Mouse (Mus musculus) embryonic facial prominence, embryonic 12.5 days (tissue): ENCODE measurements around the gene Kcnk12. TPM values are rescaled to one million over a fixed set of nuclear protein-coding genes. Genes with fewer than 3 reads are reported as not detected.

Experiments
- ATAC-seq: fragments of 200-750 bp; cut with Nextera tagmentation; 2 replicates; pipeline ENCODE4 v1.8.0; 2017; ENCODE audit not compliant: insufficient number of reproducible peaks, insufficient read depth, low FRiP score, low TSS enrichment
- H3K27ac ChIP-seq: fragments of 300-500 bp; sonication (generic); 2 replicates; pipeline ENCODE4 v1.5.1; 2016; ENCODE audit warnings: mild to moderate bottlenecking
- H3K27me3 ChIP-seq: fragments of 300-500 bp; sonication (generic); 2 replicates; pipeline ENCODE4 v1.6.1; 2016; ENCODE audit warnings: mild to moderate bottlenecking, moderate library complexity
- H3K36me3 ChIP-seq: fragments of 300-500 bp; sonication (generic); 2 replicates; pipeline ENCODE4 v1.6.1; 2016; ENCODE audit warnings: mild to moderate bottlenecking
- H3K4me1 ChIP-seq: fragments of 300-500 bp; sonication (generic); 2 replicates; pipeline ENCODE4 v1.6.1; 2016
- H3K4me2 ChIP-seq: fragments of 300-500 bp; sonication (generic); replicated peaks from 2 replicates; pipeline ENCODE4 v1.6.1; 2016; ENCODE audit warnings: mild to moderate bottlenecking, moderate library complexity
- H3K4me3 ChIP-seq: fragments of 300-500 bp; sonication (generic); 2 replicates; pipeline ENCODE4 v1.5.1; 2016; ENCODE audit warnings: mild to moderate bottlenecking
- H3K9ac ChIP-seq: fragments of 300-500 bp; sonication (generic); 2 replicates; pipeline ENCODE4 v1.6.1; 2016; ENCODE audit warnings: mild to moderate bottlenecking, moderate library complexity
- H3K9me3 ChIP-seq: fragments of 300-500 bp; sonication (generic); 2 replicates; pipeline ENCODE4 v1.6.1; 2016; ENCODE audit warnings: mild to moderate bottlenecking, moderate library complexity
- WGBS: fragments of 180-500 bp; shearing (Covaris S2); methylation state at CpG from one replicate; pipeline ENCODE4 v1.1.7; 2016; 5-methylcytosine and 5-hydroxymethylcytosine counted together
- polyA plus RNA-seq: library from polyadenylated mRNA; unstranded; fragments of >200 nt; fragmentation: Nextera tagmentation; extraction: Ambion mirVana; gene quantifications from 2 replicates; pipeline ENCODE4 v1.2.1, GENCODE M21; 2016

Kcnk12 gene
- polyA plus RNA-seq, 1 experiment from 2014 or later, result 0.45 TPM

GRCm38 (mm10) chr17:87744985-87745925 lies 52.5 kb downstream of the Kcnk12 start:
- peaks cover 63% of the 10 kb centered on the region for H3K27me3 ChIP-seq
- H3K4me2 ChIP-seq, result peak overlapping the region; percentile 99
- H3K4me3 ChIP-seq, result peak overlapping the region; percentile 59
- peak; percentile 63; the same call in 1 of the 2 replicates for ATAC-seq
- no peak overlapping the region for H3K27ac ChIP-seq
- H3K36me3 ChIP-seq, result no peaks in the 10 kb centered on the region
- H3K9ac ChIP-seq, result peak overlapping the region; percentile 54
- 13% methylated on average over 32 of the region's 32 CpGs for WGBS
- H3K9me3 ChIP-seq, result no peaks in the 10 kb centered on the region
- H3K4me1 ChIP-seq, result peaks cover 13% of the 10 kb centered on the region

- no peak overlapping the region for H3K4me2 ChIP-seq
- no peaks in the 10 kb centered on the region for H3K36me3 ChIP-seq
- peaks cover 29% of the 10 kb centered on the region for H3K27me3 ChIP-seq
- H3K4me3 ChIP-seq, result no peak overlapping the region
- no peak overlapping the region for H3K9ac ChIP-seq
- H3K27ac ChIP-seq, result no peak overlapping the region
- no peak for ATAC-seq
- H3K9me3 ChIP-seq, result no peaks in the 10 kb centered on the region
- 28% methylated on average over 1 of the region's 1 CpGs for WGBS
- H3K4me1 ChIP-seq, result 0 out of 2 replicates have a peak, but pooled peaks cover under 1% of the 10 kb centered on the region
Measured at GRCm38 (mm10) chr17:87739835-87740234, 58.0 kb downstream of the Kcnk12 start.

- no peak for ATAC-seq
- no peak overlapping the region for H3K4me2 ChIP-seq
- H3K27ac ChIP-seq, result no peak overlapping the region
- WGBS, result 80% methylated on average over 3 of the region's 3 CpGs
- no peaks in the 10 kb centered on the region for H3K4me1 ChIP-seq
- no peaks in the 10 kb centered on the region for H3K9me3 ChIP-seq
- H3K27me3 ChIP-seq, result 0 out of 2 replicates have a peak, but pooled peaks cover 9% of the 10 kb centered on the region
- H3K9ac ChIP-seq, result no peak overlapping the region
- no peak overlapping the region for H3K4me3 ChIP-seq
- no peaks in the 10 kb centered on the region for H3K36me3 ChIP-seq
Measured at GRCm38 (mm10) chr17:87737144-87737543, 60.6 kb downstream of the Kcnk12 start.

GRCm38 (mm10) chr17:87734471-87734870 lies 63.3 kb downstream of the Kcnk12 start:
- H3K27ac ChIP-seq, result no peak overlapping the region
- no peak overlapping the region for H3K4me2 ChIP-seq
- H3K27me3 ChIP-seq, result no peaks in the 10 kb centered on the region
- no peak overlapping the region for H3K9ac ChIP-seq
- no peaks in the 10 kb centered on the region for H3K4me1 ChIP-seq
- WGBS, result 89% methylated on average over 8 of the region's 8 CpGs
- no peak for ATAC-seq
- no peak overlapping the region for H3K4me3 ChIP-seq
- no peaks in the 10 kb centered on the region for H3K36me3 ChIP-seq
- no peaks in the 10 kb centered on the region for H3K9me3 ChIP-seq

- WGBS, result 74% methylated on average over 4 of the region's 4 CpGs
- no peak overlapping the region for H3K9ac ChIP-seq
- no peak overlapping the region for H3K27ac ChIP-seq
- H3K4me3 ChIP-seq, result no peak overlapping the region
- H3K4me2 ChIP-seq, result no peak overlapping the region
- H3K4me1 ChIP-seq, result no peaks in the 10 kb centered on the region
- H3K27me3 ChIP-seq, result no peaks in the 10 kb centered on the region
- no peaks in the 10 kb centered on the region for H3K36me3 ChIP-seq
- no peaks in the 10 kb centered on the region for H3K9me3 ChIP-seq
- ATAC-seq, result no peak
Measured at GRCm38 (mm10) chr17:87731962-87732361, 65.8 kb downstream of the Kcnk12 start.

GRCm38 (mm10) chr17:87726489-87727356 lies 71.1 kb downstream of the Kcnk12 start:
- no peak for ATAC-seq
- H3K27ac ChIP-seq, result no peak overlapping the region
- no peak overlapping the region for H3K9ac ChIP-seq
- H3K4me2 ChIP-seq, result no peak overlapping the region
- no peak overlapping the region for H3K4me3 ChIP-seq
- WGBS, result 94% methylated on average over 12 of the region's 12 CpGs
- no peaks in the 10 kb centered on the region for H3K4me1 ChIP-seq
- H3K9me3 ChIP-seq, result no peaks in the 10 kb centered on the region
- H3K27me3 ChIP-seq, result no peaks in the 10 kb centered on the region
- H3K36me3 ChIP-seq, result peaks cover 39% of the 10 kb centered on the region

- no peak overlapping the region for H3K4me2 ChIP-seq
- no peaks in the 10 kb centered on the region for H3K4me1 ChIP-seq
- peaks cover 55% of the 10 kb centered on the region for H3K36me3 ChIP-seq
- H3K27me3 ChIP-seq, result no peaks in the 10 kb centered on the region
- WGBS, result 90% methylated on average over 7 of the region's 7 CpGs
- no peak overlapping the region for H3K4me3 ChIP-seq
- H3K9me3 ChIP-seq, result no peaks in the 10 kb centered on the region
- H3K27ac ChIP-seq, result no peak overlapping the region
- no peak overlapping the region for H3K9ac ChIP-seq
- no peak for ATAC-seq
Measured at GRCm38 (mm10) chr17:87724727-87725126, 73.1 kb downstream of the Kcnk12 start.

- Histone ChIP-seq H3K36me3 (peaks cover 49% of the 10 kb centered on the region), H3K4me3 (no peak overlapping the region), H3K4me1 (no peaks in the 10 kb centered on the region), H3K27ac (0 out of 2 replicates have a peak overlapping the region, but pooled peaks have one; percentile 1), H3K9ac (no peak overlapping the region), H3K4me2 (no peak overlapping the region), H3K27me3 (no peaks in the 10 kb centered on the region), H3K9me3 (no peaks in the 10 kb centered on the region)
- 73% methylated on average over 8 of the region's 8 CpGs for WGBS
- ATAC-seq, result no peak
Measured at GRCm38 (mm10) chr17:87700101-87700500, 97.7 kb downstream of the Kcnk12 start.

GRCm38 (mm10) chr17:87698996-87699765 lies 98.6 kb downstream of the Kcnk12 start:
- Histone ChIP-seq H3K36me3 (peaks cover 51% of the 10 kb centered on the region), H3K27ac (no peak overlapping the region), H3K9me3 (no peaks in the 10 kb centered on the region), H3K9ac (no peak overlapping the region), H3K4me2 (no peak overlapping the region), H3K27me3 (no peaks in the 10 kb centered on the region), H3K4me1 (no peaks in the 10 kb centered on the region), H3K4me3 (no peak overlapping the region)
- WGBS, result 73% methylated on average over 14 of the region's 16 CpGs
- 0 out of 2 replicates have a peak, but pooled peaks have one; percentile 41 for ATAC-seq

GRCm38 (mm10) chr17:87696814-87697213 lies 101.0 kb downstream of the Kcnk12 start:
- H3K9me3 ChIP-seq, result no peaks in the 10 kb centered on the region
- H3K27me3 ChIP-seq, result no peaks in the 10 kb centered on the region
- peaks cover 50% of the 10 kb centered on the region for H3K36me3 ChIP-seq
- H3K9ac ChIP-seq, result no peak overlapping the region
- 93% methylated on average over 6 of the region's 6 CpGs for WGBS
- H3K4me3 ChIP-seq, result no peak overlapping the region
- H3K4me1 ChIP-seq, result no peaks in the 10 kb centered on the region
- H3K4me2 ChIP-seq, result no peak overlapping the region
- H3K27ac ChIP-seq, result no peak overlapping the region
- no peak for ATAC-seq

GRCm38 (mm10) chr17:87695874-87696465 lies 101.8 kb downstream of the Kcnk12 start:
- H3K9ac ChIP-seq, result no peak overlapping the region
- WGBS, result 94% methylated on average over 11 of the region's 11 CpGs
- H3K9me3 ChIP-seq, result no peaks in the 10 kb centered on the region
- no peak for ATAC-seq
- H3K4me3 ChIP-seq, result no peak overlapping the region
- H3K4me2 ChIP-seq, result no peak overlapping the region
- peaks cover 45% of the 10 kb centered on the region for H3K36me3 ChIP-seq
- H3K4me1 ChIP-seq, result no peaks in the 10 kb centered on the region
- no peak overlapping the region for H3K27ac ChIP-seq
- no peaks in the 10 kb centered on the region for H3K27me3 ChIP-seq
